Mouse (Mus musculus) liver, postnatal 0 days (tissue): ENCODE measurements at regions not wholly inside any gene's neighbourhood (a gene's known extent, or its start where the extent isn't known, plus 50 kb on each side); places are given as distances from the start of the nearest gene placed in this dataset.

ENCODE experiments used
- ATAC-seq: fragments of 200-750 bp; cut with Nextera tagmentation; 2 replicates; pipeline ENCODE4 v1.8.0; 2017; ENCODE audit warnings: mild to moderate bottlenecking, moderate library complexity
- DNase-seq: peaks from one replicate; pipeline ENCODE4 v3.0.0-alpha.2; 2016
- H3K27ac ChIP-seq: fragments of 300-500 bp; sonication (generic); 2 replicates; pipeline ENCODE4 v1.5.1; 2014; ENCODE audit warnings: antibody characterized with exemption, moderate library complexity, mild to moderate bottlenecking, low read depth
- H3K27me3 ChIP-seq: fragments of 300-500 bp; sonication (generic); 2 replicates; pipeline ENCODE4 v1.6.1; 2014; ENCODE audit warnings: low read length, control low read depth, mixed read lengths; ENCODE audit not compliant: insufficient read depth
- H3K36me3 ChIP-seq: fragments of 300-500 bp; sonication (generic); replicated peaks from 2 replicates; pipeline ENCODE4 v1.6.1; 2014; ENCODE audit warnings: mild to moderate bottlenecking, control low read depth, low read length, moderate library complexity, mixed read lengths; ENCODE audit not compliant: insufficient read depth
- H3K4me1 ChIP-seq: fragments of 300-500 bp; sonication (generic); 2 replicates; pipeline ENCODE4 v1.6.1; 2014; ENCODE audit warnings: antibody characterized with exemption, mild to moderate bottlenecking, control low read depth; ENCODE audit not compliant: insufficient read depth
- H3K4me2 ChIP-seq: fragments of 300-500 bp; sonication (generic); 2 replicates; pipeline ENCODE4 v1.6.1; 2014; ENCODE audit warnings: low read depth, mild to moderate bottlenecking, low read length, moderate library complexity, mixed read lengths
- H3K4me3 ChIP-seq: fragments of 300-500 bp; sonication (generic); 2 replicates; pipeline ENCODE4 v1.5.1; 2014; ENCODE audit warnings: low read depth, low read length
- H3K9ac ChIP-seq: fragments of 300-500 bp; sonication (generic); replicated peaks from 2 replicates; pipeline ENCODE4 v1.6.1; 2014; ENCODE audit warnings: mild to moderate bottlenecking, moderate library complexity
- H3K9me3 ChIP-seq: fragments of 300-500 bp; sonication (generic); 2 replicates; pipeline ENCODE4 v1.6.1; 2016; ENCODE audit warnings: mild to moderate bottlenecking, control low read depth, low read length, mixed read lengths
- CTCF ChIP-seq: sonication (generic); IDR thresholded peaks from 2 replicates; pipeline ENCODE4 v1.5.1; 2016; ENCODE audit warnings: antibody characterized with exemption, low read depth
- EP300 ChIP-seq: IDR thresholded peaks from 2 replicates; pipeline ENCODE4 v1.6.1; 2016; ENCODE audit warnings: antibody characterized with exemption, low read depth, mild to moderate bottlenecking
- whole genome bisulfite sequencing: fragments of 180-500 bp; shearing (Covaris S2); extraction: QIAGEN DNeasy Blood & Tissue Kit; methylation state at CpG from one replicate; pipeline ENCODE4 v1.1.7; 2014; ENCODE audit not compliant: insufficient replicate concordance; 5-methylcytosine and 5-hydroxymethylcytosine counted together

GRCm38 (mm10) chr6:66472697-66473096, 62.5 kb upstream of the Mad2l1 start:
- no peaks in the 10 kb centered on the region for H3K9me3 ChIP-seq
- ATAC-seq = no peak

GRCm38 (mm10) chr6:66477575-66477974, 57.6 kb upstream of the Mad2l1 start:
- Histone ChIP-seq H3K27ac (no peak overlapping the region), H3K9me3 (no peaks in the 10 kb centered on the region), H3K4me2 (no peak overlapping the region), H3K9ac (no peak overlapping the region), H3K27me3 (no peaks in the 10 kb centered on the region), H3K4me1 (no peaks in the 10 kb centered on the region), H3K36me3 (no peaks in the 10 kb centered on the region), H3K4me3 (no peak overlapping the region)
- WGBS = 56% methylated on average over 5 of the region's 5 CpGs
- DNase-seq (no peak), ATAC-seq (no peak)
- no peak for TF ChIP-seq EP300

More at GRCm38 (mm10) chr6:66472697-66473096, 62.5 kb upstream of the Mad2l1 start:
- Histone ChIP-seq H3K27ac (no peak overlapping the region), H3K4me1 (no peaks in the 10 kb centered on the region), H3K27me3 (no peaks in the 10 kb centered on the region), H3K36me3 (no peaks in the 10 kb centered on the region), H3K4me2 (no peak overlapping the region), H3K4me3 (no peak overlapping the region), H3K9ac (no peak overlapping the region)
- no peak for DNase-seq
- no peak for TF ChIP-seq CTCF
- TF ChIP-seq EP300 = no peak
- 72% methylated on average over 4 of the region's 4 CpGs for WGBS

DNA sequence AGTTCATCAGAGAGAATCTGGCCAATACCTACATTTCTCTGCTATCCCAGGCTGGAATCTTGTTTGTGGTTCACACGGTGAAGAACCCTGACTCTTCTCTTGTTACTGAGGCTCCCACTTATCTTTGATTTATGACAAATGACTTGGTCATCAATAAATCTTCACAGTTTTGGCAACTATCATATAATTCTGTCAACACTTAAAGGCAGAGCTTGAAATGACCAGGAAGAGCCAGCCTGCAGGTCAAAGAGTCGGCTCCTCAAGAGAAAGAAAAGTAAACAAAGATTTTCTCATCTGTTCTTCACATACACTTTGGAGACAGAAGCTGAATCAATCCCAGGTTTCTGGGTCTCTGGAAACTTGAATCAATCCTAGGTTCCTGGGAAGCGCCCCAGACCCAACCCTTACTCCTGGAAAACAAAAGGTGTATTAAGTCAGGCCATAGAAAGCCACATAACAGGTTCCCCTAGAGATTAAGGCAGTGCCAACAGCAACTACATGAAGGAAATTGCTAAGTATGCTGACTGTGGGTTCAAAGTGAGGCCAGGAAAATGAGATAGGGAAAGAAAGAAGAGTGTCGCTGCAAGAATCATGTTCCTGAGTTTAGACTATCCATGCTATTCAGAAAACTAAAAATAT, 56.7 kb upstream of the Mad2l1 start:
- no peak overlapping the region for H3K27ac ChIP-seq
- H3K36me3 ChIP-seq = no peaks in the 10 kb centered on the region
- no peak overlapping the region for H3K4me2 ChIP-seq
- WGBS = 58% methylated on average over 4 of the region's 4 CpGs
- no peaks in the 10 kb centered on the region for H3K4me1 ChIP-seq
- TF ChIP-seq CTCF (no peak), EP300 (no peak)
- H3K9me3 ChIP-seq = no peaks in the 10 kb centered on the region
- H3K4me3 ChIP-seq = no peak overlapping the region
- no peak overlapping the region for H3K9ac ChIP-seq
- ATAC-seq (no peak), DNase-seq (no peak)
- no peaks in the 10 kb centered on the region for H3K27me3 ChIP-seq

GRCm38 (mm10) chr6:66479576-66479975, 55.6 kb upstream of the Mad2l1 start:
- H3K9me3 ChIP-seq = no peaks in the 10 kb centered on the region
- no peak overlapping the region for H3K9ac ChIP-seq
- H3K4me1 ChIP-seq = no peaks in the 10 kb centered on the region
- H3K4me3 ChIP-seq = no peak overlapping the region
- no peaks in the 10 kb centered on the region for H3K36me3 ChIP-seq
- H3K4me2 ChIP-seq = no peak overlapping the region
- no peaks in the 10 kb centered on the region for H3K27me3 ChIP-seq
- DNase-seq (no peak), ATAC-seq (no peak)
- TF ChIP-seq CTCF = no peak
- no peak for TF ChIP-seq EP300
- 69% methylated on average over 5 of the region's 5 CpGs for WGBS
- no peak overlapping the region for H3K27ac ChIP-seq

DNA sequence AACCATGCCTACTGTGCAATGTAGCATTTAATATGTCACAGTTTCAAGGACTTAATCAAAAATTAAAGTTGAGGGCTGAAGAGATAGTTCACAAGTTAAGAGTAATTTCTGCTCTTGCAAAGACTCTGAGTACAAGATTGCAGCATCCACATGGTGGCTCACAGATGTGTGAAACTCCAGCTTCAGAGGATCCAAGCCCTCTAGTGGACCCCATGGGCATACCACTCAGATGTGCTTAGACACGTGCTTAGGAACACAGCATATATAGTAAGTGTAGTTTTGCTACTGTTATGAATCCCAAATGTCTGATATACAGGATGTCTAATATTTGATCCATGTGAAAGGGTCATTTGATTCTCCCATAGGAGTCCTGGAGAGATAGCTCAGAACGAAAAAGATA, 55.0 kb upstream of the Mad2l1 start:
- ATAC-seq = no peak
- TF ChIP-seq EP300 = no peak
- TF ChIP-seq CTCF = peak; percentile 52
- 56% methylated on average over 2 of the region's 2 CpGs for WGBS
- no peak overlapping the region for H3K4me2 ChIP-seq
- no peaks in the 10 kb centered on the region for H3K27me3 ChIP-seq
- no peak overlapping the region for H3K4me3 ChIP-seq
- no peaks in the 10 kb centered on the region for H3K4me1 ChIP-seq
- no peak for DNase-seq
- H3K27ac ChIP-seq = no peak overlapping the region
- no peak overlapping the region for H3K9ac ChIP-seq
- no peaks in the 10 kb centered on the region for H3K9me3 ChIP-seq
- no peaks in the 10 kb centered on the region for H3K36me3 ChIP-seq

- DNase-seq (no peak), ATAC-seq (no peak)
- 64% methylated on average over 3 of the region's 3 CpGs for WGBS
- Histone ChIP-seq H3K4me2 (no peak overlapping the region), H3K9ac (no peak overlapping the region), H3K27ac (no peak overlapping the region), H3K9me3 (no peaks in the 10 kb centered on the region), H3K27me3 (no peaks in the 10 kb centered on the region), H3K4me1 (no peaks in the 10 kb centered on the region), H3K4me3 (no peak overlapping the region), H3K36me3 (no peaks in the 10 kb centered on the region)
- TF ChIP-seq CTCF = no peak
- TF ChIP-seq EP300 = no peak
Observed at GRCm38 (mm10) chr6:66482797-66483196, 52.4 kb upstream of the Mad2l1 start.
